Mouse (Mus musculus) liver, adult (tissue): Measurements from ENCODE around the gene Banf2.

Experiments
- GATA4 ChIP-seq: IDR thresholded peaks from 2 replicates; pipeline ENCODE4 v1.6.1; 2014; ENCODE audit warnings: mild to moderate bottlenecking, low read length; ENCODE audit not compliant: insufficient replicate concordance

The Banf2 gene

GRCm38 (mm10) chr2:144061701-144062100 is 28.8 kb downstream of the Banf2 start:
- TF ChIP-seq GATA4 = no peak

- no peak for TF ChIP-seq GATA4
Measured at GRCm38 (mm10) chr2:144065499-144065898, 32.6 kb downstream of the Banf2 start.

GRCm38 (mm10) chr2:144069663-144070062 is 36.8 kb downstream of the Banf2 start:
- TF ChIP-seq GATA4 = no peak

GRCm38 (mm10) chr2:144070479-144070878 is 37.6 kb downstream of the Banf2 start:
- no peak for TF ChIP-seq GATA4

- TF ChIP-seq GATA4 = no peak
Measured at GRCm38 (mm10) chr2:144072642-144073041, 39.8 kb downstream of the Banf2 start.

GRCm38 (mm10) chr2:144074059-144074458 is 41.2 kb downstream of the Banf2 start:
- peak; percentile 98 for TF ChIP-seq GATA4

- no peak for TF ChIP-seq GATA4
Measured at GRCm38 (mm10) chr2:144076625-144077024, 43.8 kb downstream of the Banf2 start.

- no peak for TF ChIP-seq GATA4
Measured at GRCm38 (mm10) chr2:144078897-144079296, 46.0 kb downstream of the Banf2 start.

GRCm38 (mm10) chr2:144086183-144086847 is 53.5 kb downstream of the Banf2 start:
- peak; percentile 48; the same call in 1 of the 2 replicates for TF ChIP-seq GATA4

- TF ChIP-seq GATA4 = no peak
Measured at GRCm38 (mm10) chr2:144087899-144088584, 55.2 kb downstream of the Banf2 start.

GRCm38 (mm10) chr2:144092767-144093166 is 59.9 kb downstream of the Banf2 start:
- no peak for TF ChIP-seq GATA4

GRCm38 (mm10) chr2:144094721-144095120 is 61.9 kb downstream of the Banf2 start:
- TF ChIP-seq GATA4 = no peak

- no peak for TF ChIP-seq GATA4
Measured at GRCm38 (mm10) chr2:144101463-144101961, 68.7 kb downstream of the Banf2 start.

GRCm38 (mm10) chr2:144107374-144107773 is 74.5 kb downstream of the Banf2 start:
- no peak for TF ChIP-seq GATA4

GRCm38 (mm10) chr2:144107810-144108209 is 75.0 kb downstream of the Banf2 start:
- TF ChIP-seq GATA4 = no peak

- no peak for TF ChIP-seq GATA4
Measured at GRCm38 (mm10) chr2:144108376-144108775, 75.5 kb downstream of the Banf2 start.
